Mouse (Mus musculus): ENCODE results near the gene Ankle2.

Ankle2 gene

GRCm38 (mm10) chr5:110230780-110231461 is at the start of gene Ankle2:
TSS of gene Ankle2 (plus strand) at chr5:110231004.
- in situ Hi-C loops (cut with MboI; ENCODE audit: low sequenced_read_pairs) = no loop called here

DNA sequence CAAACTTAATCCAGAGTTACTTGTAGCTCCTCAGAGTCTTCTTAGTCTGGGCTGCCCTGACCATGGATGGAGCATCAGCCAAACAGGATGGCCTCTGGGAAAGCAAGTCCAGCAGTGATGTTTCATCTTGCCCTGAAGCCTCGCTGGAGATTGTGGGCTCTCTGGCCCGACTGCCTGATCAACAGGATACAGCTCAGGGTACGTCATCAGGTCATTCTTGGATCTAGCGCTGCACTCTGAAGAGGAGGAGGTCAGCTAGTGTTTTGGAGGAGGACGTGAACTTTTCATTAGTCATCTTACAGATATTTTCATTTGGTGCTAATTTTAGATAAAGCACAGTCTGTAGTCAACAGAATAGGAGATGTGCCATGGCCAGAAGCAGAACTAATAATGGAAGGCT is 49.1 kb upstream of the Ankle2 start:
- in situ Hi-C loops (cut with MboI; ENCODE audit: low sequenced_read_pairs) = no loop called here

DNA sequence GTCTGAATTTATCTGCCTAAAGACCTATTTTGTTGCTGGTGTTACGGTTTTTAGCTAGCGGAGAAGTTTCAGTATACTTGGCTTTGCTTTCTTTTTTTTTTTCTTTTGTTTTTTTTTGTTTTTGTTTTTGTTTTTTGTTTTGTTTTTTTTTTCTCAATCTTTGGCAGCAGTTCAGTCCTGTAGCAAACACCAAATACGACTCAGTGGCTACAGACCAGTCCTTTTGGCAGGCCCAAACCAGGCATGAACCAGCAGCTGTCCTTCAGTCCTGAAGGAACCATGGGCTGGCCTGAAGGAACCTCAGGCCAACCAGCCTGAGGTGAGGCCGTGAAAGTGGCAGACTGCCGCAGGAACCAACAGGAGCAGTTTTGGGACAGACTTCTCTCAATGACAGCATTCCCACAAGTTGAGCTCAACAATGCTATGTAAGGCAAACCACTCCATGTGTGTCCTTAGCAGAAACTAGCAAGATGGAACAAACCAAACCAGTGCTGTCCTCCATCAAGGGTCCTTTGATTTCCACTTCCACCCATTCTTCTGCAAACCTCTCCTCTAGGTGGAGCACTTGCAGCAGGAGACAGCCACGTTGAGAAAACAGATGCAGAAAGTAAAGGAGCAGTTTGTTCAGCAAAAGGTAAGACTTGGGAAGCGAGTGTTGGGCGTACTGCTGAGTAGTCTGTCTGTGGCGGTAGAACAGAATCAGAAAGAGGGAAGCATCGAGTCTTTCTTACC is 27.5 kb upstream of the Ankle2 start:
- in situ Hi-C loops (cut with MboI; ENCODE audit: low sequenced_read_pairs) = no loop called here

DNA sequence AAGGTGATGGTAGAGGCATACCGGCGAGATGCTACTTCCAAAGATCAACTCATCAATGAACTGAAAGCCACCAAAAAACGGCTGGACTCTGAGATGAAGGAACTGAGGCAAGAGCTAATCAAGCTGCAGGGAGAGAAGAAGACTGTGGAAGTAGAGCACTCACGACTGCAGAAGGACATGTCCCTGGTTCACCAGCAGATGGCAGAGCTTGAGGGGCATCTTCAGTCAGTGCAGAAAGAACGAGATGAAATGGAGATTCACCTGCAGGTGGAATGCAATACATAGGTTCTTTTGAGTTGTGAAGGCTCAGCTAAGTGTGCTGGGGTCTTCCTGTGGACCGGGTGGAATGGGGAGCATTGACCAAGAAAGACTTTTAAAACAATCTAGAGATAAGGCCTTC is 26.0 kb upstream of the Ankle2 start:
- in situ Hi-C loops (cut with MboI; ENCODE audit: low sequenced_read_pairs) = no loop called here

DNA sequence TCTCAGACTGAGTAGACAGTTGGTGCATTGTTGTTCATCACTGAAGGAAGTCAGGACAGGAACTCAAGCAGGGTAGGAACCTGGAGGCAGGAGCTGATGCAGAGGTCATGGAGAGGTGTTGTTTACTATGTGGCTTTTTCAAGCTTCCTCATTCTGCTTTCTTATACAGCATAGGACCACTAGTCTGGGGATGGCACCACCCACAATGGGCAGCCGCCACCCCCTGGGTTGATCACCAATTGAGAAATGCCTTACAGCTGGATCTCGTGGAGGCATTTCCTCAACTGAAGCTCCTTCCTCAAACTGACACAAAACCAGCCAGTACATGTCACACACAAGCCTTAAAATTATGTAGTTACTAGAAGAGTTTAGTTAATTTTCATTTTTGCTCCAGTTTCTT is 19.5 kb upstream of the Ankle2 start:
- in situ Hi-C loops (cut with MboI; ENCODE audit: low sequenced_read_pairs) = no loop called here

- in situ Hi-C loops (cut with MboI; ENCODE audit: low sequenced_read_pairs) = no loop called here
Observed at GRCm38 (mm10) chr5:110216780-110217179, 14.0 kb upstream of the Ankle2 start.

DNA sequence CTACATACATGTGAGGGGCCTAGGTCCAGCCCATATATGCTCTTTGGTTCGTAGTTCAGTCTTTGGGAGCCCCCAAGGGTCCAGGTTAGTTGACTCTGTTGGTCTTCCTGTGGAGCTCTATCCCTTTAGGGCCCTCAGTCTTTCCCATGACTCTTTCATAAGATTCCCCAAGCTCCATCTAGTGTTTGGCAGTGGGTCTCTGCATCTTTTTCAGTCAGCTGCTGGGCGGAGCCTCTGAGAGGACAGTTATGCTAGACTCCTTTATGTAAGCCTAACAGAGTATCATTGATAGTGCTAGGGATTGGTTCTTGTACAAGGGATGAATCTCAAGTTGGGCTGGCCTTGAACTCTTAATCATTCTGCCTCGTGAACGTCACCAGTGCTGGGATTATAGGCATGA is 10.5 kb upstream of the Ankle2 start:
- in situ Hi-C loops (cut with MboI; ENCODE audit: low sequenced_read_pairs) = no loop called here

- in situ Hi-C loops (cut with MboI; ENCODE audit: low sequenced_read_pairs) = no loop called here
Observed at GRCm38 (mm10) chr5:110222757-110223156, 8.0 kb upstream of the Ankle2 start.

GRCm38 (mm10) chr5:110225056-110225455 is 5.7 kb upstream of the Ankle2 start:
- in situ Hi-C loops (cut with MboI; ENCODE audit: low sequenced_read_pairs) = no loop called here

GRCm38 (mm10) chr5:110227336-110227883 is 3.4 kb upstream of the Ankle2 start:
- in situ Hi-C loops (cut with MboI; ENCODE audit: low sequenced_read_pairs) = no loop called here

- in situ Hi-C loops (cut with MboI; ENCODE audit: low sequenced_read_pairs) = no loop called here
Observed at GRCm38 (mm10) chr5:110230401-110230779, 414 bp upstream of the Ankle2 start.

- in situ Hi-C loops (cut with MboI; ENCODE audit: low sequenced_read_pairs) = no loop called here
Observed at GRCm38 (mm10) chr5:110231638-110232037, 834 bp downstream of the Ankle2 start.

GRCm38 (mm10) chr5:110232346-110232745 is 1.5 kb downstream of the Ankle2 start:
- in situ Hi-C loops (cut with MboI; ENCODE audit: low sequenced_read_pairs) = no loop called here

DNA sequence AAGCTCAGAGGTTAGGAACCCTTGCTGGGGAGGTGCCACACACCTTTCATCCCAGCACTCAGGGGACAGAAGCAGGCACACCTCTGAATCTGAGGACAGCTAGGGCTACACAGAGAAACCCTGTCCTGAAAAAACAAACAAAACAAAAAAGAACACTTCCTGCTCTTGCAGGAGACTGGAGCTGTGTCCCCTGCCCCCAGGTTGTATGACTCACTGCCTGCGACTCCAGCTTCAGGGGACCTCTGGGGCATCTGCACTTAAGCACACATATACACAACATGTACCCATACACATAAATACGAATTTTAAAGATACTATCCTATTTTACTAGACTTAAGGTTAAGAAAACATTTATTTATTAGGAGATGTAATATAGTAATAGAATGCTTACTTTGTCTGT is 13.3 kb downstream of the Ankle2 start:
- in situ Hi-C loops (cut with MboI; ENCODE audit: low sequenced_read_pairs) = no loop called here

- in situ Hi-C loops (cut with MboI; ENCODE audit: low sequenced_read_pairs) = no loop called here
Observed at GRCm38 (mm10) chr5:110266941-110267340, 36.1 kb downstream of the Ankle2 start.

- in situ Hi-C loops (cut with MboI; ENCODE audit: low sequenced_read_pairs) = no loop called here
Observed at GRCm38 (mm10) chr5:110269141-110270101, 38.6 kb downstream of the Ankle2 start, which contains the start of gene Pgam5. TSS of gene Pgam5 (minus strand) at chr5:110269913.

DNA sequence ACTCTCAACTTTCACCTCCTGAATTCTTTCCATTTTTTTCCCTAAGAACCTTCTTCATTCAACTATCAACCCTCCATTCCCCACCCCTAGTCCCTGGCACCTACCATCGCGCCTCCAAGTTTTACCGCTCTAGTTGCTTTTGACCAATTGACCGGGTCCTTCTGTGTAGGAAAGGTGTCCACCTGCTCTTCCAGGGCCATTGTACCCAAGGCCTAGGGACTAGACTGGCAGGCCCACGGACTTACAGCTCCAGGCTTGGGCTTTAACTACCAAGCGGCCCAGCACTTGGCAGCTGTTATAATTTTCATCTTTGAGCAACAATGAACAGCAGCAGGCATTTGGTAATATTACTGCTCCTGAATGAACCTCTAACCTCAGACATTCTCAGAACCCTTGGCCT is 39.4 kb downstream of the Ankle2 start:
- in situ Hi-C loops (cut with MboI; ENCODE audit: low sequenced_read_pairs) = no loop called here

- in situ Hi-C loops (cut with MboI; ENCODE audit: low sequenced_read_pairs) = no loop called here
Observed at GRCm38 (mm10) chr5:110274147-110274546, 43.3 kb downstream of the Ankle2 start.

- in situ Hi-C loops (cut with MboI; ENCODE audit: low sequenced_read_pairs) = no loop called here
Observed at GRCm38 (mm10) chr5:110274846-110275245, 44.0 kb downstream of the Ankle2 start.

DNA sequence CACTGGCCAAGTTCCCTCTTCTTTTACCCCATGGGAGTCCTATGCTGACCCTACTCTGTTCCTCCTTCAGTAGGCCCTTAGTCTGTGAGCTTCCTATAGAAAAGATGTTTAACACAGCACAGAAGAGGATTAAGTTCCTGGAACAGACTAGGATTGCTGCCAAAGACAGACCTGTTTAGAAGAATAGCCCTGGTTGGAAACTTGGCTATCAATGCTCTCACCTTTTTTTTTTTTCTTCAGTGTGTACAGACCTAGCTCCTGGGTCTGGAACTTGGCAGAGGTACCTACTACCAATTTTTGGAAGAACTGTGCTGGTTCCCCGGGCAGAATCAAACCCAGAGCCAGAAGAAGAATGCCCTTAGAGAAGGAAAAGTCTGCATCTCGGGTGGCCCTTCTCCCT is 45.6 kb downstream of the Ankle2 start:
- in situ Hi-C loops (cut with MboI; ENCODE audit: low sequenced_read_pairs) = no loop called here

DNA sequence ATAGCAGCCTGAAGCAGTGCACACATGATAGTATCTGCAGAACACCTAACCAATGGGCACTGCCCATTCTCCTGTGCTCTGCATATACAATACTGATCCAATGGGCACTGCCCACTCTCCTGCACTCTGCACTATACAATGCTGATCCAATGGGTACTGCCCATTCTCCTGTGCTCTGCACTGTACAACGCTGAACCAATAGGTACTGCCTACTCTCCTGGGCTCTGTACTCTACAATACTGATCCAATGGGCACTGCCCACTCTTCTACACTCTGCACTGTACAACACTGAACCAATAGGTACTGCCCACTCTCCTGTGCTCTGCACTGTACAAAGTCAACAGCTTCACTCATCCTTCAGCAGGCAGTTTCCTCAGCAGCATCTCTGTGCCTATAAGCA is 46.1 kb downstream of the Ankle2 start:
- in situ Hi-C loops (cut with MboI; ENCODE audit: low sequenced_read_pairs) = no loop called here

Measured in CH12F3 (cell line).